Mouse (Mus musculus) induced T-regulatory cell, adult 2 months (primary cell): ENCODE measurements at regions not wholly inside any gene's neighbourhood (a gene's known extent, or its start where the extent isn't known, plus 50 kb on each side); places are given as distances from the start of the nearest gene placed in this dataset.
"Not testable (repeated sequence)": the region's sequence is repeated elsewhere in the genome, so short reads cannot be mapped to it uniquely, and the experiment has no call there.

ENCODE experiments used
- DNase-seq: peaks from one replicate; pipeline ENCODE4 v3.0.0-alpha.2; 2012; ENCODE audit warnings: low read depth

- DNase-seq = no peak
Measured at GRCm38 (mm10) chr6:6387571-6387970, 170.6 kb upstream of the Slc25a13 start.

GRCm38 (mm10) chr6:6384971-6385370 is 168.0 kb upstream of the Slc25a13 start:
- DNase-seq = no peak

GRCm38 (mm10) chr6:6384441-6384840 is 167.5 kb upstream of the Slc25a13 start:
- DNase-seq = no peak

- DNase-seq = no peak
Measured at GRCm38 (mm10) chr6:6372421-6372820, 155.4 kb upstream of the Slc25a13 start.

- DNase-seq = no peak
Measured at GRCm38 (mm10) chr6:6371444-6372093, 154.6 kb upstream of the Slc25a13 start.

- DNase-seq = no peak
Measured at GRCm38 (mm10) chr6:6364037-6364436, 147.1 kb upstream of the Slc25a13 start.

- DNase-seq = no peak
Measured at GRCm38 (mm10) chr6:6362678-6363354, 145.8 kb upstream of the Slc25a13 start.

- not testable (repeated sequence) for DNase-seq
Measured at GRCm38 (mm10) chr6:6361181-6361580, 144.2 kb upstream of the Slc25a13 start.

- DNase-seq = no peak
Measured at GRCm38 (mm10) chr6:6357477-6357876, 140.5 kb upstream of the Slc25a13 start.

GRCm38 (mm10) chr6:6356967-6357366 is 140.0 kb upstream of the Slc25a13 start:
- no peak for DNase-seq

GRCm38 (mm10) chr6:6335251-6335650 is 118.3 kb upstream of the Slc25a13 start:
- no peak for DNase-seq

- DNase-seq = no peak
Measured at GRCm38 (mm10) chr6:6330271-6330670, 113.3 kb upstream of the Slc25a13 start.

GRCm38 (mm10) chr6:6325516-6325915 is 108.5 kb upstream of the Slc25a13 start:
- no peak for DNase-seq

GRCm38 (mm10) chr6:6316725-6317124 is 99.8 kb upstream of the Slc25a13 start:
- no peak for DNase-seq

GRCm38 (mm10) chr6:6313171-6313570 is 96.2 kb upstream of the Slc25a13 start:
- no peak for DNase-seq

- DNase-seq = no peak
Measured at GRCm38 (mm10) chr6:6310213-6310612, 93.2 kb upstream of the Slc25a13 start.

GRCm38 (mm10) chr6:6307618-6308017 is 90.6 kb upstream of the Slc25a13 start:
- DNase-seq = no peak

GRCm38 (mm10) chr6:6303767-6304166 is 86.8 kb upstream of the Slc25a13 start:
- no peak for DNase-seq

GRCm38 (mm10) chr6:6301001-6301510 is 84.1 kb upstream of the Slc25a13 start:
- no peak for DNase-seq

GRCm38 (mm10) chr6:6298867-6299852 is 82.2 kb upstream of the Slc25a13 start:
- DNase-seq = no peak

- DNase-seq = not testable (repeated sequence)
Measured at GRCm38 (mm10) chr6:6295551-6295950, 78.6 kb upstream of the Slc25a13 start.

- DNase-seq = no peak
Measured at GRCm38 (mm10) chr6:6291781-6292180, 74.8 kb upstream of the Slc25a13 start.
